Mouse (Mus musculus): ENCODE measurements around the gene Ttc22.

GRCm38 (mm10) chr4:106613560-106613959, 8.7 kb upstream of the Ttc22 start:
- TF ChIP-seq POLR2A (IDR thresholded peaks at IDR 0.05; ENCODE audit: low read depth, low read length) (no peak), CTCF (conservative IDR thresholded peaks at IDR 0.05; ENCODE audit: insufficient read depth, insufficient read length, low read depth, low read length) (no peak)

Data from kidney, adult 2 months (tissue).